Mouse (Mus musculus) lung, adult 2 months (tissue): ENCODE data around the gene Arhgap42.

Source experiments
- CTCF ChIP-seq: fragments of 200-500 bp; IDR thresholded peaks from 2 replicates; pipeline ENCODE4 v1.5.1; 2011; ENCODE audit warnings: mild to moderate bottlenecking, low read length, control low read depth; ENCODE audit not compliant: insufficient read depth
- POLR2A ChIP-seq: fragments of 200-500 bp; IDR thresholded peaks from 2 replicates; pipeline ENCODE4 v1.6.1; 2011; ENCODE audit warnings: low read depth, mild to moderate bottlenecking, control low read depth, low read length, borderline replicate concordance; ENCODE audit errors: extremely low read depth

DNA sequence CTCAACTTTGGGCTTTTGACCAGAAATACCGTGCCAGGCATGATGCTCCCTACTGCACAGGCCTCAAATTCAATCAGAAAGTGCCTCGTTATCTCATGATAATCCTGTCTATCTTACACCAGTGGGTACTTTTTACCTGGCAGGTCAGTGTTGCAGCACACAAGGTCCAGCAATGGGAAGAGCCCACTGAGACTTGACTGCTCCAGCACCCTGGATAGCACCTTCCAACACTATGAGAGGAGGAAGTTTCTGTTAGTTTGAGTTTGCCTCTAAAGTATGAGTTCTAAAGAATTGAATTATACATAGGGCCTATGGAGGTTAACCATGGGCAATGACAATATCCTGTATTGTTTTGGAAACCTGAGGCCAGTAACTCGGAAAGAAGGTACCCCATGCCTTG lies 256.6 kb downstream of the Arhgap42 start:
- no peak for TF ChIP-seq CTCF
- TF ChIP-seq POLR2A = no peak
